Mouse (Mus musculus) monocyte, adult 5-6 weeks (primary cell): ENCODE measurements around the gene Rfx1. TPM values are rescaled to one million over a fixed set of nuclear protein-coding genes. Genes with fewer than 3 reads are reported as not detected.

Experiments used
- ATAC-seq: fragments of 153-309, 156-312 bp; replicated peaks from 2 replicates; pipeline ENCODE4 v1.8.0; 2017; ENCODE audit warnings: mild to moderate bottlenecking; ENCODE audit not compliant: low TSS enrichment, insufficient number of reproducible peaks, severe bottlenecking, poor library complexity, low FRiP score
- total RNA-seq: library from RNA; stranded (forward); fragments of 200-1000, 200-491, 200-594 nt; gene quantifications from 3 replicates; pipeline ENCODE4 v1.2.3, GENCODE M21; 2017

Rfx1 gene
- total RNA-seq, 1 experiment from 2014 or later: 8.4 TPM

GRCm38 (mm10) chr8:84053229-84053628 is 13.4 kb upstream of the Rfx1 start:
- ATAC-seq: no peak

DNA sequence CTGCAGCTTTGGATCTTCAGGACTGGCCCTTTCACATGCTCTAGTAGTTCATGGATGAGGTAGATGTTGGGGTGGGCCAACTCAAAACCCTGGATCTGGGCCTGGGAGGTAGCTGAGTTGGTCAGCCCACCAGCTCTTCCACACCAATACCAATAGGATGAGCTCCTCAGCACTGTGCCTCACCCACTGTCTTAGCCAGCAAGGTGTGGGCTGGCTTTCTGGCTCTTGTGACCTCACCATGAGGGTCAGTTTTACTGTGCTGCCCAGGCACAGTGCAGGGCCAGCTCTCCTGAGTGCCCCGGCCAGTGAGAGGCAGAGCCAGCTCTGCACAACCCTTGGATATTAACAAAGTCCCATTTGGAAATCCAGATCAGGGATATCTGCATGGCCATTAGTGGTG is 8.8 kb upstream of the Rfx1 start:
- no peak for ATAC-seq

DNA sequence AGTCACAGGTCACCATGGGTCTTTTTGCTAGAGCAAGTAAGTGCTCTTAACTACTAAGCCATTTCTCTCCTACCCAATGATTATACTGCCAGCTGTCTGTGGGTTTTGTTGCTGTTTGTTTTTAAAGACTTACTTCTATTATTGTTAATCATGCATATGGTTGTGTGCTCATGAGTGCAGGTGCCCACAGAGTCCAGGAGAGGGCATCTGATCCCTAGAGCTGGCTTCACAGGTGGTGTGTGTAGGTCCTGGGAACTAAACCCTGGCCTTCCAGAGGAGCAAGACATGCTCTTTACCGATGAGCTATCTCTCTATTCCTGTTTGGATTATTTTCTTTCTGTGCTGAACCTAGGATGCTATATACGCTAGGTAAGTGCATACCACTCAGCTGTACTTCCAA is 7.4 kb upstream of the Rfx1 start:
- no peak for ATAC-seq

- no peak for ATAC-seq
These were observed 6.4 kb upstream of the Rfx1 start for GRCm38 (mm10) chr8:84060245-84060644.

DNA sequence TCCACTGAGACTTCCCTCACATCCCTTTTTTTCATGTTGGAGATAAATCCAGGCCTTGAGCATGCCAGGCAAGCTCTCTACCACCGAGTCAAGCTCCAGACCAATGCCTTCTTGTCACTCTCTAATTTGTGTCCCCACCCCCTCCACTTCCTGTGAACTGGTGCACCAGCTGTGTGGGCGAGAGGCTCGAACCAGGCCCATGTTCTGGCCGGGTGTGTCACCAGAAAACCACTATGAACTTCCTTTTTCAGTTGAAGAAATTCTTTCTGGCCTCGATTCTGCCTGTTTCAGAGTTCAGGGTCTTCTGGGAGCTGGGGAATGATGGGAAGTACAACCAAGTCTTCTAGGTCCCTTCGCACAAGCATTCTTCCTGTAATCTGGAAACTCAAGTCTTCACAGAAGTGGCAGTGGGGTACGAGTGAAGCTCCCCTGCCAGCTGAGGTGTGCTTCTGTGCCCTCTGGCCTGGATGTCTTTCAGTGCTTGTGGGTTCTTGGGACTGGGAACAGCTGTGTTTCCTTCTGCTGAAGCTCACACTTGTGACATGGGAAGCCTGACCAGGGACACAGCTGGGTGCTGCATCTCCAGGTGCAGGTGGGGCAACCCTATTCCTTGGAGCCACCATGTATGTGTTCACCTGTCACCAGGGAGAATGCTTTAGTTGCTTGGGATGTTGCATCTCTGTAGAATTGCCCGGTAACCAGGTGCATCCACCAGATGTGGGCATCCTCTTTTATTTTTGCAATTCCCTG is 2.6 kb upstream of the Rfx1 start:
- ATAC-seq: no peak

- no peak for ATAC-seq
These were observed 1.6 kb upstream of the Rfx1 start, which contains the start of gene Gm10643 for GRCm38 (mm10) chr8:84065037-84065436. TSS of gene Gm10643 (minus strand) at chr8:84065137.

- ATAC-seq: no peak
These were observed 1.1 kb upstream of the Rfx1 start for GRCm38 (mm10) chr8:84065457-84066072.

GRCm38 (mm10) chr8:84067047-84067573 is 476 bp downstream of the Rfx1 start:
- peak; percentile 42 for ATAC-seq

DNA sequence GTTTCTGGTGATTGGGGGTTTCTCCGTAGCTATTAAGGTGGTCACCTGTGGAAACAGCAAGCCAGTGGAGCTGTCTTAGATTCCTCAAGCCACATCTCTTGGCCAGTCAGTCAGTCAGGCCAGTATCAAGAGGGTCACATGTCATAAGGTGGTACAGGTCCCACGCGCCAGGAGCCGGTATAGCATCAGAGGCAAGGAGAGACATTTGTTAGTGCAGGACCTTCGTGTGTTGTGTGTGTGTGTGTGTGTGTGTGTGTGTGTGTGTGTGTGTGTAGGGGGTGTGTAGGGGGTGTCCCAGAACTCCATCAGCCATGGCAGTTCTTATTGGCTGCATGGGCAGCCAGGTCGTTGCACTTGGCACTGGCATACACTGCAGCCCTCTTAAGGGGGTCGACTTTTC is 1.3 kb downstream of the Rfx1 start:
- no peak for ATAC-seq

DNA sequence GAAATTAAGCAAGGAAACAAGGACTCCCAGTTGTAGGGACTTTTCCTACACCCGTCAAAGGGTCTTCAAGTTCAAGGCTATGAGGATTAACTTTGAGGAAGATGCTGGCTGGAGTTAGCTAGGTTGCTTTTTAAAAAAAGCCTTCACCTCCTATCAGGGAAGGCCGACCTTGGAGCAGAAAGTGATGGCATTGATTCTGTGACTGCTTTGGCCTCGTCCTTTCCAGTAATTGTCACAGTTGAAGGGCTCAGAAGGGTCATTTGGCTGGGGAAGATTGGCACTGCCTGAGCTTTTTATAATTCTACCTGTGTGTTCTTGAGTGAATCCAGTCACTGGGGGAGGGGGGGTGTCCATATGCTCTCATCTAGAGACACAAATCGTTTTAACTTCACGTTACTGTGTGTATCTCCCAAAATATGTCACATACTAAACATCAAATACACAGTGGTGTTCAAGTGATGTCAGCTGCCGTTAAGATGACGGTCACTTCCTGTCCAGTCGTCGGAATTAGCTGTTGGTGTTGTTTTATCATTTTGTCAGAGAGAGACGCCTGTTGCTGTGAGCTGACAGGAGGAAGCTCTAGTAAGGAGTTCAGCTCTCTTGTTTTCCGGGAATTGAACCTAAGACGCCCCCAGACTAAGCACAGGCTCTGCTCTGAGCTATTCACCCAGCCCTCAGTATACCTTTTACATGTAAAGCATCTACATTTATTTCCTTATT is 1.8 kb downstream of the Rfx1 start:
- no peak for ATAC-seq

DNA sequence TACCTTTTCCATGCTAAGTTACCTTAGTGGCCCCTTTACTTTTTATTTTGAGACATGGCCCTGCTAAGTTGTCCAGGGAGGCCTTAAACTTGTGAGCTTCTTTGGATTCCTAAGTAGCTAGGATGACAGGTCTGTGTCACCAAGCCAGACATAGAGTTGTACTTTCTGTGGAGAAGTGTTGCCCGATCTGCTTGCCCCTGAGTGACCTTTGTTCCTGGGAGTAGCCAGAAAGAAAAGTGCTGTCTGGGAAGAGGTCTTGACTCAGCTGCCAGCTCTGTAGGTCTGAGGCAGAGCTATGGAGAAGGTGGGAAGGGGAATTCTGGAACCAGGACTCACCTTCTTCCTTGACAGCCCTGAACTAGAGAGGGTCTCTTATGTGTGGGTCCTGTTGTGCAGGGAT is 2.5 kb downstream of the Rfx1 start:
- no peak for ATAC-seq

GRCm38 (mm10) chr8:84069750-84070149 is 3.1 kb downstream of the Rfx1 start:
- no peak for ATAC-seq

GRCm38 (mm10) chr8:84070241-84070640 is 3.6 kb downstream of the Rfx1 start:
- ATAC-seq: no peak

DNA sequence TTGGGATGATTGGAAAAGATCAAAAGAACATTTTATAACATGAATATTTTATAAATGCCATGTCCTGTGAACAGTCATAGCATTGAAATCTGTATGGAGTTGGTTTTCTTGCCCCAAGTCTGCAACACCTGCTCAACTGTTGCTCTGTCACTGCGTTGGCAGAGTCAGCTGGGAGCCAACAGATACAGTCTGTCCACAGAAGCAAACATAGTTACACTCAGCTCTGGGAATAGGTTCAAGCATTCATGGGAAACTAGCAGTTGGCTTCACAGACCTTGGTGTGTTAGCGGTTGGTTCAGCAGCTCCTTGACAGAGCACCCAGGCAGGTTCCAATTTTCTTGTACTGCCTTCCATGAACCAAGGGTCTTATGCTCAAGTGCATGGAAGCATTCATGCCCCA is 4.0 kb downstream of the Rfx1 start:
- no peak for ATAC-seq

GRCm38 (mm10) chr8:84071921-84072320 is 5.3 kb downstream of the Rfx1 start:
- ATAC-seq: no peak

DNA sequence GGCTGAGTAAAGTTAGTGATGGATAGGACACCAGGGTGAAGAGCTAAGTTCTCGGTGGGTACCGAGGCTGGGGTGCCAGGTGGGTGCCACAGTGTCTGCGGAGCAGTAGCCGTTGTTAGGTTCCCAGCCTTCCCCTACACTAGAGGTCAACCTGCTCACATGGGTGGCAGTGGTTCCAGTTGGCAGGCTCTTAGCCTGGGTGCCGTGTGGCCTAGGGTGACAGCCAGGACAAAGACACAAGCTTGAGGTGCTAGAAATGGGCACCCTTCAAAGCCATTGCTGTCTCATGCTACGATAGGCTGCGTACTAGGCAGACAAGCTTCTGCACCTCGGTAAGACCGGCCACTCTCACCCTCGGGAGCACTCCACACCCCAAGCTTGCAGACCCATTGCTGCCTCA is 5.7 kb downstream of the Rfx1 start:
- ATAC-seq: no peak

DNA sequence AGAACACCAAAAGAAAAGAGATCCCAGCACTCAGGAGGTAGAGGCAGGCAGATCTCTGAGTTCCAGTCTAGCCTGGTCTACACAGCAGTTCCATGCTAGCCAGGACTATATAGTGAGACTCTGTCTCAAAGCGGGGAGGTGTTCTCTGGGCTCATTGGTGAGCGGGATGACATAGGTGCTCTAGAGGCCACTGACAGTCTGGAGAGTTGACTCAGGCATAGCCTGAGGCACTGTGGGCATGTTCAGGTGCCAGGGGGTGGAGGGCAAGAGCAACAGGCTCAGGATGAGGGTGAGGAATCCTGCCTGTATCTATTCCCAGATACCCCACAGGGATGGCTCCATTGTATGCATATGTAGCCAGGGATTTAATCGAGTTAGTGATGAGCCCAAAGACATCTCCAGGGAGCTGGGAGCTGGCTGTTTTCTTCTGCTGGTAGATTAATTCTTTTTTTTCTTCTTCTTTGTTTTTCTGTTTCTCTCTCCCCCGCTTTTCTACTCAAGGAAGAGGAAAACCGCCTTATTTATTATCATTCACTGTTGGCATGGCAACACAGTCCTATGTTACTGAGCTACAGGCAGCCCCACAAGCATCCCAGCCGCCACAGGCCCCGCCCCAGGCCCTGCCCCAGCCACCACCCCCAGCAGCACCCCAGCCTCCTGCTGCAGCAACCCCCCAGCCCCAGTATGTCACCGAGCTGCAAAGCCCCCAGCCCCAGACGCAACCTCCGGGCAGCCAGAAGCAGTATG is 6.8 kb downstream of the Rfx1 start:
- no peak for ATAC-seq

DNA sequence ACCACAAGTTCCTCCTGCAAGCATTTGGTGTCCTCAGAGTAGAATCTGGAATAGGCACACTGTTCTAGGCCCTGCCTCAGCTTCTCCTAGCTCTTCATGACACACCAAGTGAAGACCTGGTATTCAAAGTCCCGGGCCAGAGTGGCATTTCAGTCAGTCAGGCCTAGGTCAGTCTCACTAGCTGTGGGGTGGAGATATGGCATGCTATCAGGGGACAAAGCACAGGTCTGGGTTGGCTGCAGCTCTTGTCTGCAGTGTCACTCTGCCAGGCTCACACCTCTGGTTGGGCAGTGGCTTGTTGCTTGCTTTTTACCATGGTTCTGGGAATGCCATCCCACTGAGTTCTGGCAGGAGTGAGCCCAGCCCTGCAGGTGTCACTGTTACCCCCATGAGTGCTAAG is 9.8 kb downstream of the Rfx1 start:
- no peak for ATAC-seq

DNA sequence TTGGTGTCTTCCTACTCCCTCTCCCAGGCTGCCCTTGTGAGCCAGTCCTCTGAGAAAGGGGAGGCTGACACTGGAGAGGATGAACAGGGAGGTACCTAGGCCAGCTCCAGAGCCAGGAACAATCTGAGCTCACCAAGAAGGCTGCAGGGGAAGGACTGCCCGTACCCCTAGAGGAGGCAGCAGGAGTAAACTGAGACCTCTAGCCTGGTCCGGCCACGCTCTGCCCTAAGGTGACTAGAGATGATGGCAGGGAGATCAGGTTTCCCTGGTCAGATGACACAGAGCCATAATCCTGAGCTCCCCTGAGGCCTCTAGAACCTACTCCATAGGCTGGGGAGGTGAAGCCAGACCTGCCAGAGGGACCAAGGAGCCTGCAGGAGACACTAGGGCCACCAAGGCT is 10.2 kb downstream of the Rfx1 start:
- ATAC-seq: no peak
